Mouse (Mus musculus) CH12.LX (cell line): ENCODE results near the gene Gm44790. TPM values are rescaled to one million over a fixed set of nuclear protein-coding genes. Genes with fewer than 3 reads are reported as not detected.

Experiments used
- DNase-seq: peaks from one replicate; pipeline ENCODE4 v3.0.0-alpha.2; 2013; ENCODE audit errors: extremely low read depth
- H3K27ac ChIP-seq: 2 replicates; pipeline ENCODE4 v1.5.1; 2012; ENCODE audit warnings: low read depth, mild to moderate bottlenecking, control low read depth, moderate library complexity; ENCODE audit not compliant: insufficient read depth
- H3K27me3 ChIP-seq: replicated peaks from 2 replicates; pipeline ENCODE3; 2012; ENCODE audit warnings: inconsistent platforms
- H3K36me3 ChIP-seq, 2 experiments: replicated peaks in 1 of 2; 2 replicates each; pipeline versions ENCODE3 to v1.6.1; 2012; ENCODE audit warnings: inconsistent platforms in 1 of 2, low read length in 1 of 2, mild to moderate bottlenecking in 1 of 2, mixed read lengths in 1 of 2, moderate library complexity in 1 of 2; ENCODE audit not compliant: control insufficient read depth in 1 of 2, insufficient read depth in 1 of 2
- H3K4me1 ChIP-seq, 2 experiments: 2 replicates each; pipeline ENCODE4 v1.6.1; 2012; ENCODE audit warnings: inconsistent platforms in 1 of 2, moderate library complexity in 1 of 2; ENCODE audit not compliant: insufficient read depth in 2 of 2, control insufficient read depth in 1 of 2
- H3K4me2 ChIP-seq: 2 replicates; pipeline ENCODE4 v1.6.1; 2012; ENCODE audit warnings: low read depth, mild to moderate bottlenecking, control low read depth; ENCODE audit not compliant: poor library complexity, insufficient read depth, severe bottlenecking
- H3K4me3 ChIP-seq, 3 experiments: fragments of 150-350 bp in 1 of 3; sonication (generic) in 1 of 3; replicated peaks in 1 of 3; 2 replicates each; pipeline versions ENCODE3 to v1.5.1; 2011 to 2012; ENCODE audit warnings: low read depth in 2 of 3, low read length in 2 of 3, mild to moderate bottlenecking in 2 of 3, moderate library complexity in 2 of 3, control low read depth in 1 of 3, improper control_type of control experiment in 1 of 3, inconsistent platforms in 1 of 3, mixed read lengths in 1 of 3; ENCODE audit not compliant: poor library complexity in 1 of 3
- H3K79me2 ChIP-seq: replicated peaks from 2 replicates; pipeline ENCODE4 v1.6.1; 2012; ENCODE audit warnings: mild to moderate bottlenecking, moderate library complexity; ENCODE audit not compliant: control insufficient read depth, poor library complexity, insufficient read depth, severe bottlenecking; ENCODE audit errors: extremely low read depth
- H3K9ac ChIP-seq: 2 replicates; pipeline ENCODE4 v1.6.1; 2012; ENCODE audit warnings: low read depth, mild to moderate bottlenecking, control low read depth, moderate library complexity; ENCODE audit not compliant: insufficient read depth
- H3K9me3 ChIP-seq: replicated peaks from 2 replicates; pipeline ENCODE3; 2012; ENCODE audit warnings: low read length, inconsistent platforms, mixed read lengths
- CTCF ChIP-seq, 2 experiments: IDR thresholded peaks in 1 of 2; conservative IDR thresholded peaks in 1 of 2; 2 replicates each; pipeline ENCODE4 v1.5.1; 2011 to 2012; ENCODE audit warnings: low read depth in 2 of 2, low read length in 2 of 2, improper control_type of control experiment in 1 of 2, inconsistent platforms in 1 of 2, mild to moderate bottlenecking in 1 of 2, moderate library complexity in 1 of 2
- ELF1 ChIP-seq: IDR thresholded peaks from 2 replicates; pipeline ENCODE4 v1.6.1; 2014; ENCODE audit warnings: low read depth, mild to moderate bottlenecking, inconsistent platforms, low read length, improper control_type of control experiment
- ETS1 ChIP-seq: conservative IDR thresholded peaks from 2 replicates; pipeline ENCODE4 v1.6.1; 2012; ENCODE audit warnings: low read depth, mild to moderate bottlenecking, inconsistent platforms, low read length, improper control_type of control experiment, moderate library complexity
- JUND ChIP-seq: conservative IDR thresholded peaks from 2 replicates; pipeline ENCODE4 v1.6.1; 2011; ENCODE audit warnings: low read depth, low read length, improper control_type of control experiment
- MEF2A ChIP-seq: IDR thresholded peaks from 2 replicates; pipeline ENCODE4 v1.6.1; 2014; ENCODE audit warnings: low read depth, mild to moderate bottlenecking, inconsistent platforms, low read length, improper control_type of control experiment, borderline replicate concordance
- PAX5 ChIP-seq: IDR thresholded peaks from 2 replicates; pipeline ENCODE4 v1.6.1; 2012; ENCODE audit warnings: low read length, inconsistent platforms, mixed read lengths
- RAD21 ChIP-seq: IDR thresholded peaks from 2 replicates; pipeline ENCODE4 v1.6.1; 2011; ENCODE audit warnings: low read depth, mild to moderate bottlenecking, low read length, improper control_type of control experiment, moderate library complexity
- SIN3A ChIP-seq: IDR thresholded peaks from 2 replicates; pipeline ENCODE4 v1.6.1; 2012; ENCODE audit warnings: low read length, improper control_type of control experiment, inconsistent platforms
- UBTF ChIP-seq: IDR thresholded peaks from 2 replicates; pipeline ENCODE4 v1.6.1; 2012; ENCODE audit warnings: low read depth, mild to moderate bottlenecking, inconsistent platforms, low read length, improper control_type of control experiment, moderate library complexity
- ZKSCAN1 ChIP-seq: IDR thresholded peaks from 2 replicates; pipeline ENCODE4 v1.6.1; 2012; ENCODE audit warnings: low read depth, inconsistent platforms, low read length, improper control_type of control experiment, borderline replicate concordance
- dilution Hi-C: fragments of 300-500 bp; cut with MboI; formaldehyde crosslinking; loops from 2 replicates; pipeline ENCODE4 v1.14.3; 2020; ENCODE audit warnings: low sequenced_read_pairs; ENCODE audit not compliant: extremely low pct_unique_long_range_greater_than_20kb, extremely low pct_ligation_motif_present
- in situ Hi-C: fragments of 300-500 bp; cut with MboI; formaldehyde crosslinking; loops from 3 replicates; pipeline ENCODE4 v1.14.3; 2019; ENCODE audit warnings: low sequenced_read_pairs, low pct_ligation_motif_present, low pct_unique_long_range_greater_than_20kb, mixed read lengths
- polyA plus RNA-seq: library from polyadenylated mRNA; unstranded; fragments of >175 nt; gene quantifications from 2 replicates; pipeline ENCODE4 v1.2.1, GENCODE M21; 2012; ENCODE audit warnings: low read depth; ENCODE audit not compliant: insufficient read length
- total RNA-seq, 2 experiments: library from RNA; depleted of rRNA; stranded (reverse); fragments of 300-350 nt in 1 of 2; fragments of >200 nt in 1 of 2; gene quantifications; 2 replicates each; pipeline ENCODE4 v1.2.3; 2012 to 2014

The Gm44790 gene
- total and polyA plus RNA-seq, 3 experiments: not detected

- TF ChIP-seq ETS1: peak; percentile 97
These were observed 45.9 kb downstream of the Gm44790 start (continued) for GRCm38 (mm10) chr6:86472100-86472955.

- Histone ChIP-seq H3K79me2 (no peaks in the 10 kb centered on the region), H3K27me3 (no peaks in the 10 kb centered on the region), H3K4me1 (peaks cover 7 to 25% of the 10 kb centered on the region in 2 experiments; a peak in 3 of 4 replicates), H3K9me3 (no peaks in the 10 kb centered on the region), H3K27ac (no peak overlapping the region; the same call in 1 of the 2 replicates), H3K4me2 (peak overlapping the region; percentile 73), H3K9ac (peak overlapping the region; percentile 91), H3K36me3 (peaks cover 0 to 28% of the 10 kb centered on the region in 2 experiments), H3K4me3 (peak overlapping the region; percentile 24 to 65 (median 51))
- DNase-seq: peak; percentile 33
- no peak for TF ChIP-seq MEF2A
- no peak for TF ChIP-seq ELF1
- peak; percentile 12 for TF ChIP-seq SIN3A
- TF ChIP-seq RAD21: peak; percentile 6
- peak in 1 of 2 experiments; percentile 43; a peak in 2 of 4 replicates for TF ChIP-seq CTCF (conservative IDR thresholded peaks at IDR 0.05 in 1 of 2, IDR thresholded peaks at IDR 0.05 in 1 of 2; ENCODE audit: low read depth in 2 of 2, low read length in 2 of 2)
- TF ChIP-seq UBTF: peak; percentile 39; the same call in 1 of the 2 replicates
- dilution Hi-C loops: no loop called here
- in situ Hi-C loops: no loop called here
These were observed 46.6 kb downstream of the Gm44790 start for GRCm38 (mm10) chr6:86473077-86473476.

- H3K9ac ChIP-seq: no peak overlapping the region
- H3K79me2 ChIP-seq: no peaks in the 10 kb centered on the region
- DNase-seq: no peak
- no peak overlapping the region for H3K27ac ChIP-seq
- H3K4me2 ChIP-seq: no peak overlapping the region
- peaks cover 7 to 25% of the 10 kb centered on the region in 2 experiments; a peak in 3 of 4 replicates for H3K4me1 ChIP-seq
- dilution Hi-C loops (no loop called here), in situ Hi-C loops (no loop called here)
- H3K36me3 ChIP-seq: peaks cover 0 to 25% of the 10 kb centered on the region in 2 experiments
- TF ChIP-seq ZKSCAN1 (no peak), SIN3A (no peak), PAX5 (no peak), JUND (no peak)
- H3K9me3 ChIP-seq: no peaks in the 10 kb centered on the region
- no peaks in the 10 kb centered on the region for H3K27me3 ChIP-seq
- H3K4me3 ChIP-seq: no peak overlapping the region
These were observed 47.6 kb downstream of the Gm44790 start for GRCm38 (mm10) chr6:86474072-86474471.
